Mouse (Mus musculus) midbrain, embryonic 14.5 days (tissue): ENCODE results near the gene Rftn2. TPM values are rescaled to one million over a fixed set of nuclear protein-coding genes. Genes with fewer than 3 reads are reported as not detected.
"Not testable (repeated sequence)": the region's sequence is repeated elsewhere in the genome, so short reads cannot be mapped to it uniquely, and the experiment has no call there.

Experiments
- ATAC-seq: fragments of 200-750 bp; cut with Nextera tagmentation; 2 replicates; pipeline ENCODE4 v1.8.0; 2017; ENCODE audit warnings: moderate number of reproducible peaks, moderate library complexity; ENCODE audit not compliant: low FRiP score, low TSS enrichment
- DNase-seq: peaks from one replicate; pipeline ENCODE4 v3.0.0-alpha.2; 2015
- H3K27ac ChIP-seq: fragments of 300-500 bp; sonication (generic); replicated peaks from 2 replicates; pipeline ENCODE4 v1.5.1; 2014; ENCODE audit warnings: mild to moderate bottlenecking, low read depth, low read length, moderate library complexity
- H3K27me3 ChIP-seq: fragments of 300-500 bp; sonication (generic); 2 replicates; pipeline ENCODE4 v1.6.1; 2014; ENCODE audit warnings: low read length, control low read depth, mixed read lengths; ENCODE audit not compliant: control insufficient read depth, insufficient read depth
- H3K36me3 ChIP-seq: fragments of 300-500 bp; sonication (generic); 2 replicates; pipeline ENCODE4 v1.6.1; 2014; ENCODE audit warnings: low read length, control low read depth; ENCODE audit not compliant: control insufficient read depth, insufficient read depth
- H3K4me1 ChIP-seq: fragments of 300-500 bp; sonication (generic); 2 replicates; pipeline ENCODE4 v1.6.1; 2014; ENCODE audit warnings: mild to moderate bottlenecking, antibody characterized with exemption, low read length, control low read depth; ENCODE audit not compliant: control insufficient read depth, insufficient read depth
- H3K4me2 ChIP-seq: fragments of 300-500 bp; sonication (generic); 2 replicates; pipeline ENCODE4 v1.6.1; 2014; ENCODE audit warnings: mild to moderate bottlenecking, low read length, moderate library complexity
- H3K4me3 ChIP-seq: fragments of 300-500 bp; sonication (generic); replicated peaks from 2 replicates; pipeline ENCODE4 v1.5.1; 2014; ENCODE audit warnings: low read depth, low read length
- H3K9ac ChIP-seq: fragments of 300-500 bp; sonication (generic); replicated peaks from 2 replicates; pipeline ENCODE4 v1.6.1; 2014; ENCODE audit warnings: mild to moderate bottlenecking, low read length, moderate library complexity
- H3K9me3 ChIP-seq: fragments of 300-500 bp; sonication (generic); 2 replicates; pipeline ENCODE4 v1.6.1; 2016; ENCODE audit warnings: low read length, control low read depth, mixed read lengths; ENCODE audit not compliant: control insufficient read depth
- WGBS: fragments of 180-500 bp; shearing (Covaris S2); extraction: QIAGEN DNeasy Blood & Tissue Kit; methylation state at CpG from one replicate; pipeline ENCODE4 v1.1.7; 2014; 5-methylcytosine and 5-hydroxymethylcytosine counted together
- polyA plus RNA-seq: library from polyadenylated mRNA; unstranded; fragments of >200 nt; fragmentation: Nextera tagmentation; extraction: Ambion mirVana; gene quantifications from 2 replicates; pipeline ENCODE4 v1.2.1, GENCODE M21; 2014

Rftn2 gene
- polyA plus RNA-seq, 1 experiment from 2014 or later = 9.5 TPM

DNA sequence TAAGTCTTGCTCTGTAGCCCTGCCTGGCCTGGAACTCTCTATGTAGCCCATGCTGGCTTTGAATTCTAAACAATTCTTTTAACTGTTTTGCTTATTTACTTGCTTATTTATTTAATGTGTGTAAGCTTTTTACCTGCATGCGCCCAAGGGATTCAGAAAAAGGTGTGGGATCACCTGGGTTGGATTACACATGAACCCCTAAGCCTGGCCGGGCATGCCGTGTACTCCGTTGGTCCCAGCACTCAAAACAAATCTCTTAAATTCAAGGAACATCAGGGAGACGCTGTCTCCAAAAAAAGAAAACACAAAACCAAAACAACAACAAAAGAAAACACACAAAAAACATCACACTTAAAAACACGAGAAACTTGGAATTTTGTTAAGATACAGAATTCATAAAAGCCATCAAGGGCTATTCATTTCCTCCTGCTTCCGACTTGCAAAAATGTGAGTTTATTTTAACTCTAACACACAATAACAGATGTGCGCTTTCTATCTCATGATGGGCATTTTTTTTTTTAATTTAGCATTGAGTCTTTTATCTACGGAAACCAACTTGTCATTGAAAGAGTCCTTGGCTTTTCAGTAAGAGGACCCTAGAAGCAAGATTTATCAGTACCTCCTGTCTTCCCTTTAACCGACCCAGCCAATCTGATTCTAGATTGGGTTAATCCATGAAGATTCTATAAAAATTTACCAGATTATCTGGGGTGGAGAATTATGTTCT is 96.2 kb downstream of the Rftn2 start:
- WGBS = 69% methylated on average over 10 of the region's 10 CpGs
- no peak for DNase-seq

DNA sequence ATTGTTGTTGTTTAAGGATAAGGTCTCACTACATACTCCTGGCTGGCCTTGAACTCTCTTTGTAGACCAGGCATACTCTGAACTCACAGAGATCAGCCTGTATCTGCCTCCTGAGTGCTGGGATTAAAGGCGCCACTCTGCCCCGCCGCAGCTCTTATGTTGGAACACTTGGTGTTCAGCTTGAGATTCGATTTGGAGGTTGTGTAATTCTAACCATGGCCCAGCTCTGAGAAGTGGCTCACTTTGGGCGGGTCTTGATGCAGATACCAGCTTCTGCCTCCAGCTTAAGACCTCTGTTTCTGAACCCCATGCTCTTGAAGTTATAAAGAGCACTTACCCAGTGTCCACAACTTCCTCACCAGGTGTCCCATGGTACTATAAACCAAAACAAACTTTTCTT is 96.9 kb downstream of the Rftn2 start:
- H3K4me3 ChIP-seq = no peak overlapping the region
- no peak overlapping the region for H3K9ac ChIP-seq
- peaks cover 25% of the 10 kb centered on the region for H3K4me1 ChIP-seq
- no peak overlapping the region for H3K4me2 ChIP-seq
- H3K36me3 ChIP-seq = no peaks in the 10 kb centered on the region
- no peaks in the 10 kb centered on the region for H3K27me3 ChIP-seq
- no peaks in the 10 kb centered on the region for H3K9me3 ChIP-seq
- 93% methylated on average over 5 of the region's 5 CpGs for whole genome bisulfite sequencing
- DNase-seq (no peak), ATAC-seq (no peak)
- no peak overlapping the region for H3K27ac ChIP-seq

More for the DNA sequence above, 96.2 kb downstream of the Rftn2 start:
- Histone ChIP-seq H3K36me3 (no peaks in the 10 kb centered on the region), H3K9me3 (no peaks in the 10 kb centered on the region), H3K27ac (peak overlapping the region; percentile 98), H3K9ac (peak overlapping the region; percentile 97), H3K4me1 (peaks cover 25% of the 10 kb centered on the region), H3K4me3 (peak overlapping the region; percentile 99), H3K4me2 (peak overlapping the region; percentile 79), H3K27me3 (no peaks in the 10 kb centered on the region)
- ATAC-seq = no peak

DNA sequence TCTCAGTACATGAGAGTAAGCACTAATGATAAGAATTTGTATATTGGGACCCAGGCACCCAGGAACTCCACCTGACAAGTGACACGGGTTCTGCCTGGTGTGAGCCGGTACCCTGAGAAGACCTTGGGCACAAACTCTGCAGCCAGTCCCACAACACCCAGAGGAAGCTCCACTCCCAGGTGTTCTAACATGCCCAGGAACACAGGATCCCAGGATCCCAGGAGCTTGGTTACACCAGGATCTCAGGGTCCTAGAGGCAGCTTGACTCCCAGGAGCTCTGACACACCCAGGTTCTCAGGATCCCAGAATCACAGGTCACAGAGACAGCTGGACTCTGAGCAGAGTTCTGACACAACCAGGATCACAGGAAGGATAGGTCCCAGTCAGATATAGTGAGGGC is 102.4 kb downstream of the Rftn2 start:
- not testable (repeated sequence) for ATAC-seq, DNase-seq, H3K4me2 ChIP-seq, H3K9me3 ChIP-seq, H3K4me3 ChIP-seq, H3K9ac ChIP-seq, H3K4me1 ChIP-seq, H3K27me3 ChIP-seq, H3K36me3 ChIP-seq, H3K27ac ChIP-seq
- whole genome bisulfite sequencing = 97% methylated on average over 2 of the region's 2 CpGs

DNA sequence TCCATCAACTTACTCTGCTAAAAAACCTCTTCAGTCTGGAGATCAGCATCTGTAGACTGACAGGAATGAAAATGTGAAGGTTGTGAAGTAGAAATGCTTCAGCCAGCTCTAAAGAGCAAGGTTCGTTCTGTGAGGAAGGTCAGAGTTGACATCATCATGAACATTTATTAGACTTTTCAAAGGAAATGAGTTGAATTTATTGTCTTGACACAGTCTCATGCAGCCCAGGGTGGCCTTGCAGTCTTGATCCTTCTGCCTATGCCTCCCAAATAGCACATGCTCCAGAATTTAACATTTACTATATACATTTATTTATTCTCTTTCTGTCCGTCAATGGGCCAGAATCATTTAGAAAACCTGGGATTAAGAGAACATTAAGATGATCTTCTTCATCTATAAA is 103.0 kb downstream of the Rftn2 start:
- Histone ChIP-seq H3K27me3 (no peaks in the 10 kb centered on the region), H3K4me2 (no peak overlapping the region), H3K4me3 (no peak overlapping the region), H3K27ac (no peak overlapping the region), H3K9me3 (no peaks in the 10 kb centered on the region), H3K36me3 (no peaks in the 10 kb centered on the region), H3K9ac (no peak overlapping the region), H3K4me1 (no peaks in the 10 kb centered on the region)
- no peak for ATAC-seq
- WGBS = 94% methylated on average over 2 of the region's 2 CpGs
- no peak for DNase-seq

DNA sequence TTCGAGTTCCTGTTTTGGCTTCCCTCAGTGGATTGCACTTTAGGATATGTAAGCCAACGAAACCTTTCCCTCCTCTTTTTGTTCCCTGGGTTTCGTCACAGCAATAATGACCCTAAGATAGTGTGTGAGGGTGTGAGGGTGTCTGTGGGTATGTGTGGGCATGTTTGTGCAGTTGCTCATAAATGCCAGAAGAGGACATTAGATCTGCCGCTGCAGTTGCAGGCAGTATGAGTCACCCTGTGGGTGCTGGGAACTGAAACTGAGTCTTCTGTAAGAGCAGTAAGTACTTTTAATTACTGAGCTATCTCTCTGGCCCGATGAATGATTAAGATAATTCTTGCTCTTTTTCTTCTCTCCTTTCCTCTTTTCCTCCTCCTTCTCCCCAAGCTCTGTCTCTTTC is 103.5 kb downstream of the Rftn2 start:
- no peak overlapping the region for H3K9ac ChIP-seq
- no peak for ATAC-seq
- WGBS = 92% methylated on average over 5 of the region's 5 CpGs

More for the DNA sequence above, 103.5 kb downstream of the Rftn2 start:
- Histone ChIP-seq H3K36me3 (no peaks in the 10 kb centered on the region), H3K4me2 (no peak overlapping the region), H3K4me3 (no peak overlapping the region), H3K27ac (no peak overlapping the region), H3K9me3 (no peaks in the 10 kb centered on the region), H3K4me1 (no peaks in the 10 kb centered on the region), H3K27me3 (no peaks in the 10 kb centered on the region)
- DNase-seq = no peak

Other genes starting within 250 kb of the Rftn2 start
- gene Sf3b1, start 199.3 kb downstream of the Rftn2 start, polyA plus RNA-seq = 339 and 395 TPM in 2 replicates
- gene Coq10b, start 174.0 kb downstream of the Rftn2 start, polyA plus RNA-seq = 38.7 and 41.4 TPM in 2 replicates
- 255 and 258 TPM in 2 replicates for gene Hspe1, start 138.7 kb downstream of the Rftn2 start, polyA plus RNA-seq
- 207 and 232 TPM in 2 replicates for gene Hspd1, start 138.5 kb downstream of the Rftn2 start, polyA plus RNA-seq
- gene Mob4, start 95.6 kb downstream of the Rftn2 start, polyA plus RNA-seq = 183 and 196 TPM in 2 replicates
- gene Mars2, start 10.4 kb upstream of the Rftn2 start, polyA plus RNA-seq = 4.1 and 4.4 TPM in 2 replicates
- not detected in 2 replicates for gene Boll, start 136.7 kb upstream of the Rftn2 start, polyA plus RNA-seq
- gene Plcl1, start 179.1 kb upstream of the Rftn2 start, polyA plus RNA-seq = 5.0 and 5.1 TPM in 2 replicates